Mouse (Mus musculus) kidney, embryonic 14.5 days (tissue): ENCODE measurements around the gene Gm11549. TPM values are rescaled to one million over a fixed set of nuclear protein-coding genes. Genes with fewer than 3 reads are reported as not detected.

Experiments
- ATAC-seq: fragments of 200-750 bp; cut with Nextera tagmentation; 2 replicates; pipeline ENCODE4 v1.8.0; 2017; ENCODE audit warnings: moderate number of reproducible peaks, mild to moderate bottlenecking, moderate TSS enrichment, moderate library complexity; ENCODE audit not compliant: low FRiP score, low TSS enrichment
- H3K27ac ChIP-seq: fragments of 300-500 bp; sonication (generic); 2 replicates; pipeline ENCODE4 v1.5.1; 2014; ENCODE audit warnings: low read depth, mild to moderate bottlenecking, low read length, moderate library complexity, mixed read lengths
- H3K27me3 ChIP-seq: fragments of 300-500 bp; sonication (generic); 2 replicates; pipeline ENCODE4 v1.6.1; 2014; ENCODE audit warnings: mild to moderate bottlenecking, low read length; ENCODE audit not compliant: control insufficient read depth, insufficient read depth
- H3K36me3 ChIP-seq: fragments of 300-500 bp; sonication (generic); 2 replicates; pipeline ENCODE4 v1.6.1; 2014; ENCODE audit warnings: low read length, mixed read lengths; ENCODE audit not compliant: control insufficient read depth, insufficient read depth
- H3K4me1 ChIP-seq: fragments of 300-500 bp; sonication (generic); 2 replicates; pipeline ENCODE4 v1.6.1; 2014; ENCODE audit warnings: low read length, mixed read lengths; ENCODE audit not compliant: control insufficient read depth, insufficient read depth
- H3K4me2 ChIP-seq: fragments of 300-500 bp; sonication (generic); replicated peaks from 2 replicates; pipeline ENCODE4 v1.6.1; 2014; ENCODE audit warnings: low read depth, mild to moderate bottlenecking, low read length
- H3K4me3 ChIP-seq: fragments of 300-500 bp; sonication (generic); 2 replicates; pipeline ENCODE4 v1.5.1; 2014; ENCODE audit warnings: mild to moderate bottlenecking, low read length
- H3K9ac ChIP-seq: fragments of 300-500 bp; sonication (generic); 2 replicates; pipeline ENCODE4 v1.6.1; 2014; ENCODE audit warnings: low read depth, mild to moderate bottlenecking, low read length, moderate library complexity
- H3K9me3 ChIP-seq: fragments of 300-500 bp; sonication (generic); 2 replicates; pipeline ENCODE4 v1.6.1; 2016; ENCODE audit warnings: low read length; ENCODE audit not compliant: control insufficient read depth
- WGBS: fragments of 180-500 bp; shearing (Covaris S2); extraction: QIAGEN DNeasy Blood & Tissue Kit; methylation state at CpG from one replicate; pipeline ENCODE4 v1.1.7; 2014; 5-methylcytosine and 5-hydroxymethylcytosine counted together
- polyA plus RNA-seq: library from polyadenylated mRNA; unstranded; fragments of >200 nt; fragmentation: Nextera tagmentation; extraction: Ambion mirVana; gene quantifications from 2 replicates; pipeline ENCODE4 v1.2.1, GENCODE M21; 2014

The Gm11549 gene
- polyA plus RNA-seq, 1 experiment from 2014 or later: not detected

GRCm38 (mm10) chr3:36544961-36545360, 23.3 kb upstream of the Gm11549 start:
- H3K4me2 ChIP-seq: no peak overlapping the region

GRCm38 (mm10) chr3:36541399-36541798, 19.8 kb upstream of the Gm11549 start:
- no peak for ATAC-seq
- H3K36me3 ChIP-seq: no peaks in the 10 kb centered on the region
- H3K4me3 ChIP-seq: no peak overlapping the region
- no peak overlapping the region for H3K27ac ChIP-seq
- no peaks in the 10 kb centered on the region for H3K9me3 ChIP-seq
- no peaks in the 10 kb centered on the region for H3K4me1 ChIP-seq
- 94% methylated on average over 2 of the region's 2 CpGs for WGBS
- no peak overlapping the region for H3K4me2 ChIP-seq
- no peak overlapping the region for H3K9ac ChIP-seq
- no peaks in the 10 kb centered on the region for H3K27me3 ChIP-seq

More at GRCm38 (mm10) chr3:36544961-36545360, 23.3 kb upstream of the Gm11549 start:
- Histone ChIP-seq H3K4me3 (no peak overlapping the region), H3K27me3 (no peaks in the 10 kb centered on the region), H3K36me3 (no peaks in the 10 kb centered on the region), H3K4me1 (no peaks in the 10 kb centered on the region), H3K9ac (no peak overlapping the region), H3K9me3 (no peaks in the 10 kb centered on the region), H3K27ac (no peak overlapping the region)
- no peak for ATAC-seq
- 86% methylated on average over 3 of the region's 3 CpGs for WGBS

- Histone ChIP-seq H3K4me3 (no peak overlapping the region), H3K4me2 (no peak overlapping the region), H3K36me3 (no peaks in the 10 kb centered on the region), H3K27me3 (no peaks in the 10 kb centered on the region), H3K27ac (no peak overlapping the region), H3K4me1 (no peaks in the 10 kb centered on the region), H3K9me3 (no peaks in the 10 kb centered on the region), H3K9ac (no peak overlapping the region)
- WGBS: 72% methylated on average over 2 of the region's 2 CpGs
- no peak for ATAC-seq
Observed at GRCm38 (mm10) chr3:36540756-36541155, 19.1 kb upstream of the Gm11549 start.

GRCm38 (mm10) chr3:36537701-36538470, 16.3 kb upstream of the Gm11549 start:
- no peaks in the 10 kb centered on the region for H3K27me3 ChIP-seq
- H3K9me3 ChIP-seq: 0 out of 2 replicates have a peak, but pooled peaks cover 3% of the 10 kb centered on the region
- no peak overlapping the region for H3K27ac ChIP-seq
- H3K36me3 ChIP-seq: no peaks in the 10 kb centered on the region
- no peak overlapping the region for H3K9ac ChIP-seq
- H3K4me3 ChIP-seq: no peak overlapping the region
- no peak for ATAC-seq
- no peak overlapping the region for H3K4me2 ChIP-seq
- WGBS: 82% methylated on average over 4 of the region's 4 CpGs
- H3K4me1 ChIP-seq: no peaks in the 10 kb centered on the region

- H3K27me3 ChIP-seq: no peaks in the 10 kb centered on the region
- 86% methylated on average over 12 of the region's 12 CpGs for WGBS
- no peak overlapping the region for H3K27ac ChIP-seq
Observed at GRCm38 (mm10) chr3:36536041-36536440, 14.4 kb upstream of the Gm11549 start.

GRCm38 (mm10) chr3:36533201-36533672, 11.6 kb upstream of the Gm11549 start:
- no peaks in the 10 kb centered on the region for H3K36me3 ChIP-seq
- H3K27ac ChIP-seq: no peak overlapping the region
- H3K4me1 ChIP-seq: no peaks in the 10 kb centered on the region
- no peaks in the 10 kb centered on the region for H3K27me3 ChIP-seq
- no peak overlapping the region for H3K4me3 ChIP-seq
- no peak overlapping the region for H3K9ac ChIP-seq
- WGBS: 0% methylated on average over 1 of the region's 1 CpGs
- no peak overlapping the region for H3K4me2 ChIP-seq
- no peak for ATAC-seq
- H3K9me3 ChIP-seq: 0 out of 2 replicates have a peak, but pooled peaks cover 3% of the 10 kb centered on the region

More at GRCm38 (mm10) chr3:36536041-36536440, 14.4 kb upstream of the Gm11549 start:
- Histone ChIP-seq H3K9me3 (0 out of 2 replicates have a peak, but pooled peaks cover 3% of the 10 kb centered on the region), H3K9ac (no peak overlapping the region), H3K4me2 (no peak overlapping the region), H3K4me3 (no peak overlapping the region), H3K4me1 (no peaks in the 10 kb centered on the region), H3K36me3 (no peaks in the 10 kb centered on the region)
- no peak for ATAC-seq

- Histone ChIP-seq H3K27me3 (no peaks in the 10 kb centered on the region), H3K36me3 (no peaks in the 10 kb centered on the region), H3K4me3 (no peak overlapping the region), H3K27ac (no peak overlapping the region), H3K9me3 (0 out of 2 replicates have a peak, but pooled peaks cover 3% of the 10 kb centered on the region), H3K4me2 (no peak overlapping the region), H3K9ac (no peak overlapping the region), H3K4me1 (no peaks in the 10 kb centered on the region)
- WGBS: 52% methylated on average over 7 of the region's 7 CpGs
- no peak for ATAC-seq
Observed at GRCm38 (mm10) chr3:36532738-36533137, 11.1 kb upstream of the Gm11549 start.

- Histone ChIP-seq H3K36me3 (no peaks in the 10 kb centered on the region), H3K9ac (no peak overlapping the region), H3K4me2 (peak overlapping the region; percentile 56), H3K27me3 (no peaks in the 10 kb centered on the region), H3K27ac (no peak overlapping the region), H3K9me3 (0 out of 2 replicates have a peak, but pooled peaks cover 3% of the 10 kb centered on the region), H3K4me1 (no peaks in the 10 kb centered on the region), H3K4me3 (peak overlapping the region; percentile 35)
- 5% methylated on average over 18 of the region's 18 CpGs for WGBS
- no peak for ATAC-seq
Observed at GRCm38 (mm10) chr3:36531979-36532542, 10.4 kb upstream of the Gm11549 start.

- Histone ChIP-seq H3K27me3 (no peaks in the 10 kb centered on the region), H3K4me3 (no peak overlapping the region), H3K9me3 (0 out of 2 replicates have a peak, but pooled peaks cover 3% of the 10 kb centered on the region), H3K36me3 (no peaks in the 10 kb centered on the region), H3K4me1 (no peaks in the 10 kb centered on the region), H3K9ac (no peak overlapping the region), H3K27ac (no peak overlapping the region), H3K4me2 (no peak overlapping the region)
- 51% methylated on average over 2 of the region's 2 CpGs for WGBS
- ATAC-seq: no peak
Observed at GRCm38 (mm10) chr3:36531242-36531641, 9.6 kb upstream of the Gm11549 start.
